Mouse (Mus musculus): Measurements from ENCODE around the gene Urad.

DNA sequence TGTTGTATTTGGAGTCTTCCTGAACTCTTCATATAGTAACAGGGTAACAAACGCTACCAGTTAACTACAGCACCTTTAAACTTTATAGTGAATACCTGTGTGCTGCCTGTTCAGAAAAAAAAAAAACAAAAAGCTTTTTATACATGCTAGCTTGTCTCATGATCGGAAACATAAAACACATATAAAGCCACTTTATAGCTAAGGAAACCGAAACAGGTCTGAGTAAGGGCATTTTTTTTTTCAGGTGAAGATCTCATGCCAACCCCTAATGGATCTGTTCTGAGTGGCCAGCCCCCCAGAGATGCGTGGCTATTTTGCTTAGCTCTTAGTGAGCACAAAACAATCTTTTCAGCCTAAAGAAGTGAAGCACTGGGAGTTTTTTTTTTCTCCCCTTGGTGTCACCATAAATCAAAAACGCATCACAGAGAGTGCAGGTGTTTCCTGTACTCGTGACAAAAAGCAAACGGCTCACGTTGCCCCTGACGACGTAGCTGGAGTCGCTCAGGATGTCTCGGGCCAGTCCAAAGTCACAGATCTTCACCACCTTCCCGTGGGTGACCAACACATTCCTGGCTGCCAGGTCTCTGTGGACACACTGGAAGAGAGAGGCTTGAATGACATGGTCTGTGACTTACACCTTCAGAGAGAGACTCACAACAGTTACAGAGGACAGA lies 18.6 kb upstream of the Urad start:
- TF ChIP-seq CTCF (IDR thresholded peaks at IDR 0.05) = no peak
- no peak for TF ChIP-seq EP300 (IDR thresholded peaks at IDR 0.05)
